Mouse (Mus musculus) hindlimb bud, embryonic 11.5 days (tissue): ENCODE data around the gene Gm27021.

Experiments
- DNase-seq: peaks from one replicate; pipeline ENCODE4 v3.0.0-alpha.2; 2012; ENCODE audit warnings: low read depth, low spot score; ENCODE audit errors: extremely low spot score

Gene Gm27021

DNA sequence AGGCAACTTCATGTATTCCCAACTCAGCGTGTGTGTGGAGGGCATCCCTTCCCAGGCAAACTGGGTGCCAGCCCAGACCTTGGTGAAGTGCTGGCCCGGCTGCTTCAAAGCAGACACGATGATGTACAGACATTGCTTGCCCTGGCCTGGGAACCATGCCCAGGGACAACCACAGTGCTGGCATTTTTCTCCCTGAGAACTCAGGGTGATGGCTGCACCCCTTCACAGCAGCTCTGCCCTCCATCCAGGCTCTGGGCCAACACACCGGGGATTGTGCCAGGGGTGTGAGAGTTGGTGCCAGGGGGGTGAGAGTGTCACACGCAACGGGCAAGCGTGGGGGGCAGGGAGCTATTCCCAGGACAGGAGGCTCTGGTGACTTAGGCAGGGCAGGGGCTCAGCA lies 23.2 kb downstream of the Gm27021 start:
- DNase-seq = no peak

DNA sequence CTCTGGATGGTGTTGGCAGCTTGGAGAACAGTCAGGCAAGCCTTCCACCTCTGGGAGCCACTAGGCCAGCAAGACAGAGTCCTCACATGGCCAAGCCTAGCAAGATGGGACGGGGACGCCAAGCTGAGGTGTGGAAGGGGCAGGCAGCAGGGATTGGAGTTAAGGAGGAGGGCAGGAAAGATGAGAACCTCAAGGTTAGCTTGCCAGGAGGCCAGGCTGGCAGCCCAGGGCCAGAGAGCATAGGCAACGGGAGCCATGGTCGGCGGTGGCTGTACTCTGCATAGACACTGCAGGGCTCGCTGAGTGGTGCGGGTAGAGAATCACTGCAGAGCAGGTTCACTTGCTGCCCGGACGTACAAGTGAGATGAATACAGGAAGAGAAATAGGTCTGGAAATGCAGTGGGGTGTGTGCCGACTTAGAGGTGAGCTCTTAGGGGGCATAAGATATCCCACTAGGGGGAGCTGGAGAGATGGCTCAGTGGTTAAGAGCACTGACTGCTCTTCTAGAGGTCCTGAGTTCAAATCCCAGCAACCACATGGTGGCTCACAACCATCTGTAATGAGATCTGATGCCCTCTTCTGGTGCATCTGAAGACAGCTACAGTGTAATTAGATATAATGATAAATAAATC lies 25.7 kb downstream of the Gm27021 start:
- no peak for DNase-seq

DNA sequence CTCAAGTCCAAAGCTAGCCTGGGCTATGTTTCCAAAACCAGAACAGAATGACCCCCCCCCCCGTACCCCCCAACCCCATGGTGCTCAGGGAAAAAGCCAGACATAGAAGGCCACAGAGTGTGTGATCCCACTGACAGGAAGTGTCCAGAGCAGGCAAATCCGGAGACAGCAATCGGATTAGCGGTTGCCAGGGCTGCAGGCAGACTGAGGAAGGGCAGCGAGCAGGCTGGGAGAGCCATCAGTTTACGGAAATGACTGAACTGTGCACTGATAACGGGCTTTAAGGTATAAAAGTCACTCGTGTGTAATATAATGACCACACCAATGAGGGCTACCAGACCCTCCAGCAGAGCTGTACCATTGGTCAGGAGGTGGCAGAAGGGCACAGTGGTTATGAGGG lies 26.6 kb downstream of the Gm27021 start:
- DNase-seq = no peak

DNA sequence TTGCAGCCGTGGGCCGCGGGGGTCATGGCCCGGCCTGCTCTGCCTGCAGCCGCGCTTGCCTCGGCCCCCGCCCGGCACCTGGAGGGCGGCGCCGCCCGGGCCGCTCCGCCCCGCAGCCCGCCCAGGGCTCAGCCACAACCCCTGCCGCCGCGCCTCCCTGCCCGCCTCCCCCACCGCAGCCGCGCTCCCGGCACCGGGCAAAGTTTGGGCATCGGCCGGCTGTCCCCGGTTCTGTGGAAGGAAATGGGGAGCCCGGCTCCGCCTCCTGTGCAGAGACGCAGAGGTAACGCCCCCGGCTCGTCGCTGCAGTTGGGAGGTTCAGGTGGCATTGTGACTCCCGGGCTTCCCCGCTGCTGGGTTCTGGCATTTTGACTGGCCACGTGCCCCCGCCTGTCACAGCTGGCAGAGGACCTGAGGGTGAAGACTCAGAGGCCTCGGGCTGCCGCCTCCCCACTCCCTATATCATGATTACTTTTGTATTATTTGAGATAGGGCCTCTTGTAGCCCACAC lies 33.5 kb downstream of the Gm27021 start:
- DNase-seq = no peak

DNA sequence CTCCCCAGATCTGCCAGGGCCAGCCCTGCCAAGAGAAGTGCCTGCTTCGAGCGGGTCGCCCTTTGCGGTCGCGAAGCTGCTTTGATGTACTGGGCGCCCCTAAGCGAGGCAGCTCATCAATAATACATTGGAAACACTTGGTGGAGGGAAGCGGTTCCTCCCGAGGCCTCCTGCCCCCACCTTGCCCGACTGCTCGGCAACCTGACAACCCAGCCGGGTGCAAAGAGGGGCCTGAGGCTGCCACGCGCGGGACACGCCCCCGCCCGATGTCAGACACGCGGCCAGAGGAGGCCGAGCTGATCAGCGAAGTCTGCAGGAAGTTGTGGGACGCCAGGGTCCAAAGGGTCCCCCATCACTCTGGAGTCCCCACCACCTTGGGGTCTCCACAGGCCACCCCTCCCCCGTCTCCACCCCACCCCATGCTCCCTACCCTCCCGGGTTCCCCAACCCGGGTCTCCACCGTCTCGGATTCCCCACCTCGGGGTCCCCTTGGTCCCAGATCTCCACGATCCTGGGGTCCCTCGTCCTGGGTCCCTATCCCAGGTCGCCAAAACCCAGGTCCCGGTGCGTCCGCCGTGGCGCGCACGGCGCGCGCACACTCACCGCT lies 34.1 kb downstream of the Gm27021 start:
- no peak for DNase-seq

DNA sequence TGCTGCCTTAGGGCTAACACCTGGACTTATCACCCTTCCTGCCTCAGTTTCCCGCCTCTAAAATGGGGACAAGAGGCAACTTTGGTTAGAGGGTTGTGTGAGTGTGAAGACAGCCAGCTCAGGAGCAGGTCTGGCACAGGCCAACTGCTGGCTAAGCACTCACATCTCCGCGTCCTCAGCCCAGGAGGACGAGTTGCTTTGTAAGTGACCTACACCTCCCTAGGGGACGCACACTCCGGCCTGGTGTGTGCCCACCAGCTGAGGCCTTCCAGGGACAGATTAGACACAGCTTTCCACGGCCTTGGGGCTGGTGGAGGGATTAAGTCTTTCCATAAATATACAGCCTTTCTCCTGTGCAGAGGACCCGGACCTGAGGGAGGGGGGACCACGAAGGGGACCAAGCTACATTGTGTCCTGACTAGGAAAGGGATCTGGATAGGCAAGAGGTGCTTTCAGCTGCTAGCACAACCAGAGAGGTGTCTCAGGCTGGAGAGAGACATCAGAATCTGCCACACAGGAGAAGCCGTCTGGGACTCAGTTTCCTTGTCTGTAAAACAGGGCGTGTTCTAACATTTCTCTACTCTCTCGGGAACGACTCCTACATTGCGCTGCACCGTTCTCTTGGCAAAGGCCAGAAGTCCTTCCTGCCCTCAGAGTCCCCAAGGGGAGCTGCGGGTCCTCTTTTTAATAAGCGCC lies 34.8 kb downstream of the Gm27021 start:
- DNase-seq = no peak

DNA sequence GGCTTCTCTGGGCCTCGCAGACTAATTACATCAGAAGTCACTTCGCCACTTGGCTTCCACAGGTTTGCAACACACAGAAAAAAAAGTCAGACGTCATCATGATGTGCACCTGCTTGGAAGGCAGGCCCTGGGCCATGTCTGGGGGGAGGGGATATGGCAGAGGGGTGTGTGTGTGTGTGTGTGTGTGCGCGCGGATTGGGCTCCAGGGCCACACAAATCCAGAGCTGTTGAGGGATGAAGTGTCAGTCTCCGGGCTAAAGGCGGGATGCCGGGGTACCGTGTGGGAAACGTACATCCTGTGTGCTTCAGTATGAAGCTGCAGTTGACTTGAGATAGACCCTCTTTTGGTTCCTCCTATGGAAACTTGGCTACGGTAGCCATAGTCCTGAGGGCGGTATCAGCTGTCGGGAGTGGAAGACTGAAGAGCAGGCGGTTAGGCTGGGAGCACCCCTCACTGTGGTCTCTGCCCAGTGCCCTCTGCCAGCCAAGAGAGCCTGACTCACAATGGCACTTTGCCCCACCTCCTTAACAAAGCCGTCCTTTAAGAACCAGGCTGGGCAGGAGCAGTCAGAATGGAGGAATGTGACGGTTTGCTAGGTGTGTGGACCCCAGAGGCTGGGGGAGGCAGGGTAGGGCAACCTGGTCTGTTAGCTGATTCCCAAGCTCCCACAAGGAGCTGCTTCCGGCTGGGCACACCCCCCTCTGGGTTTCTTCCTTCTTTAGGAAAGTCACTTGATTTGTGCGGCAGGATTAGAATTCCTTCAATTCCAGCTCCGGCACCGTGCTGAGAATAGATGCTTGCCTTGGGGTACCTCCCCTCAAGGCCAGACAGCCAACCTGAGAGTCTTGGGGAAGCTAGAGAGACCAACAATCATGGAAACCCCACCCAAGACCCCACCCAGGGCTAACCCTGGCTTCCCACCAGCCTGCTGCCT lies 36.2 kb downstream of the Gm27021 start:
- no peak for DNase-seq

DNA sequence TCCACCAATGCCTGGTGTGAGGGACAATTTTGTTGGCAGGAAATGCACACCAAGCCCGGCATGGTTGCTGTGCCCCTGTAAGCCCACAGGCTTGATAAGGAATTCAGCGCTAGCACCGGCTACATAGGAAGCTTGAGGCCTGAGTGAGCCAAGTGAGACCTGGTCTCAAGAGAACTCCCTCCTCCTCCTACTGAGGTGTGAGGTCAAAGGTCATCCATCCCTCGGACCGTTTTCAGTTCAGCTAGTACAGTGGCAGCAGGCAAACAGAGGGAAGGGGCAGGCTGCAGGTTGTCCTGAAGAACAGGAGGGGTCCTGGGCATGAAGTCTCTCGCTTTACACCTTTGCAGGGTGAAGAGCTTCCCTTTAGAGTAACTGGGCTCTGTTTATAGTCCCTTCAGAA lies 37.0 kb downstream of the Gm27021 start:
- no peak for DNase-seq

DNA sequence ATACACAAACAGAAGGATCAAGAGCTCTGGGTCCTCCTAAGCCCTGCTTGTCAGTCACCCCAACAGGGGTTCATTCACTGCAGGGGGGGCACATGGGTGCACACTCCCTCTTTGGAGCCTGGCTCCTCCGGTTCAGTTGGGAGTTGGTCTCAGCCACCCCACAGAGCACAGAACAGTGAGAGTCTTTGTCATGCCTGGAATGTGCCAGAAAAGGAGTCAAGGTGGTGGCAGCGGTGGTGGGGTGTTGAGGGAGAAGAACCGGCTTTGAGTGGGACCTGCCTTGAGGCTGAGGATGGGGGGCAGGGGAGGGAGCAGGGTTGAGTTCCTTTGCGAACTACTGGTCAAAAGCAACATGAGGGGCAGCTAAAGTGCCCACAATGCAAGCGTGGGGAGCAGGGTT lies 37.8 kb downstream of the Gm27021 start:
- no peak for DNase-seq

DNA sequence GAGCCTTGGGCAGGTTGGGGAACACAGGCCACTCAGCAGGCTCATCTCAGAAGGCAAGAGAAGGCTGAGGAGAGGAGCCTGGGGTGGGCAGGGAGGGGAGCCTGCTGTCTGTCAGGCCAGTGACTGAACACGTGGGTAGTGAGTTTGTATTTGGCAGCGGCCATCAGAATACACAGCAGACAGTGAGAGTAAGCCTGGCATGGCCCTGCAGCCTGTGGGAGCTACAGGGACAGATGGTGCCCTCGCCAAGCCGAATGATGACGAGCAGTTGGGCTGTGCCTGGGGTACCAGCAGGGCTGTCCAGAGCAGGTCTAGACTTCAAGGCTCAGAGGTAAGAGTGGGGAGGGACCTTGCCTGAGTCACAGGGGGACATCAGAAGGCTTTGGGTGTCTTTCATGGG lies 40.6 kb downstream of the Gm27021 start:
- no peak for DNase-seq

DNA sequence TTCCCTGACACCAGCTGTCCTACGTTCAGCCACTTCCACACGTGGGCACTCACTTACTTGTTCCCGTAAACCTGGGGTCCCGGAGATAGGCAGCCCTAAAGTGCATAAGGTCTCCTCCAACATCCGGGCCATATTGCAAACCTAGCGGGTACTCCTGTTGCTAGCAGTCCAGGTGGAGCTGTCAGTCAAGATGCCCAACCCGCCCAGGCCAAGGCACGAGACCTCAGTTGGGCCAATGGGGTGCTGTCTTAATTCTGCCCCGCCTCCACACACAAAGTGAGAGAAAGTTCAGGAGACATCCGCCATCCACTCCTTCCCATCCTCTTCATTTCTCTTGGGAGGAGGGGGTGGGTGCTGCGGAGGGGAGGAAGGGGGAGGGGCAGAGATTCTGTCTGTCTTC lies 41.4 kb downstream of the Gm27021 start:
- no peak for DNase-seq

DNA sequence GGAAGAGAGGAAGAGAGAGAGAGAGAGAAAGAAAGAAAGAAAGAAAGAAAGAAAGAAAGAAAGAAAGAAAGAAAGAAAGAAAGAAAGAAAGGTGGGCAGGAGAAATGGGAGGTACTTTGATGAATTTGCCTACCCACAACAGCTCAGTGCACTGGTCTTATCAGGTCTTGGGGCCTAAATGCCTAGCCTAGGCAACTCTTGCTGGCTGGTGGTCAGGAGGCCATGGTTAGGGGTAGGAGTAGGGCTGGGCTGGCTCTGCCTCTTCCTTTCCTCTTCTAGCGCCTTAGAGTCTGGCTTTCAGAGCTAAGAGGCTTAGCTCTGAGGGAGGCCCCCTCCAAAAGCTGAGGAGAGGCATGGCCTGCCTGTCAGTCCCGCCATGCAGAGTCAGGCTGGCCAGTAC lies 44.3 kb downstream of the Gm27021 start:
- DNase-seq = no peak

DNA sequence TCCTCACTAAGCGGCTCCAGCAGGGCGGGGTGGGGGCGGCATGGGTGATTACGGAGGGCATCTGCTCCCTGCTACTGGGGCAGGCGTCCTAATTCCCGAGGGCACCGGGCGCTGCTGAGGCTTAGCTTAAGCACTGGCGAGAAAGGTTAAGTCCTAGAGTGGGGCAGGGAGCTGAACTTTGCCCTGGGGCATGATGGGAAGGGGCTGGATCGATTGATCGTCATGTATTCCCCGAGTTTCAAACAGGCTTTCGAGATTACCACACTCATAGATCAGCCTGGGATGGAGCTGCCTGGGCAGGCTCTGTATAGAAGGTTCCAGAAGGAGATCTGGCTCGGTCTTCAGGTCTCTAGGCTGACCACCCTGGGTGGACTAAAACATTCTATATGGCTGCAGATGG lies 45.7 kb downstream of the Gm27021 start:
- DNase-seq = no peak

DNA sequence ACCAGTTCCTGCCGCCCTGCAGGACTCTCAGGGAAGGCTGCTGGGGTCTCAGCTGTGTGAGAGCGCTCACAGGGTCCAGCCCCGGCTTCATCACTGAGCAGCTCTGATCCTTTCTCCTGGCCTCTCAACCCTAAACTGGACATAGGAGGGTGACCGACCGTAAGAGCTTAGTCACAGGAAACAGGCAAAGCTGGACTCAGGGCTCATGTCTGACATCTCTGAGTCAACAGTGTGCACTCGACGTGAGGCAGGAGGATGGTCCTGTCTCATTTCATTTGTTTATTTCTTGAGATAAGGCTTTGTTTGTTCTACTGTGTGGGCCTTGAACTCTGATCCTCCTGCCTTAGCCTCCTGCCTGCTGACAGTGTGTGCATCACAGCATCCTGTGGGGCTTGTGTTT lies 47.4 kb downstream of the Gm27021 start:
- no peak for DNase-seq

DNA sequence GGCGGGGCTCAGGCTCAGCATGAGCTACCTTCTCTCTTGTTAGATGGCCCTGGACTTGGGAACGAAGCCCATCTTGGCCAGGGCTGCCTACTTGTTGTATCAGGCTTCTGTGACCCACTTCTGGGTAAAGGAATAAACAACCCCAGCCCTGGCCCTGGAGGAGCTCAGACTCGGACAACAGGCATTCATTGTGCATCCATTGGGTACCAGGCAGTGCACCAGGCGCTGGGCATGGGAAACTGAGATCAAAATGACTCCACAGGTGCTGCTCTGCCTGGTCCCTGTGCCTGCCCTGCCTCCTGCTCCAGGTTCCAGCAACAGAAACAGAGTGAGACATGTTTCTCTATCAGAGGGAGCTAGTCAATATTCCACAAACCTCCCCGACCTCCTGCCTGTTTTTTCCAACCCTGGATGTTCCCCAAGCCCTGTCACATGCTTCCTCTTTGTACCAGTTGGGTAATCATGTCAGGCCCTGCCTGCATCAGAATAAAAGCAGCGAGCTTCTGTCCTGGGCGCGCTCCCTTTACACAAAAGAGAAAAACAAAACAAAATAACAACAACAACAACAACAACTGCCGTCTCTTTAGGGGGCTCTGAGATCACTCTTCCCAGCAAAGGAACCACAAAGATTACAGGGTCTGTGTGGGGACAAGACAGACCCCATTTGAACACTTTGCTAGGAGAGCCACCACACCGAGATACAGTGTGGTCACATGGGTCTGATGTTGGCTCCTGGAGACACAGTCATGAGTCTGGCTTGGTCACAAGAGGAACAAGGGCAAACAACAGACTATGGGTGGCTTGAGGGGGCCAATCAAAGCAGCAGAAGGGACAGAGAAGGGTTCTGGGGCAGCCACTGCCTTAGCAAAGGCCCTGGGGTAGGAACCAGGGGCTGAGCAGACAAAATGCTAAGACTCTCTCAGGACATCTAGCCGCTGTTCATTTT lies 48.4 kb downstream of the Gm27021 start:
- no peak for DNase-seq

DNA sequence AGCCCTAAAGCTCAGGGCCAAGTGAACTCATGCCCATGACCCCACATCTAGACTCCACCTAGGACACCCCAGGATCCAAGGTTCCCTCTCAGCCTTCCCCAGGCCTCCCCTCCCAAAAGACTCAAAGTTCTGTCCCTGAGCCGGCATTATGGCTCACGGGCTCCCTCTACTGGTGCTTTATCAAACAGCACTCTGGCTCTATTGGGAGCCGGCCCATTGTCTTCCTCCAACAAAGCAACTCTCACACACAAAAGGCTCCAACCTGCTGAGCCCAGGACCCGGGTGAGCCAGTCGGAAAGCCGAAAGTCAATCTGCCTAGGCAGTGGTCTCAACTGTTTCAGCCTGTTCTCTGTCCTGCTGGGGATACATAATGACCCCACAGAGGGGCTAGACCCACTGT lies 49.8 kb downstream of the Gm27021 start:
- DNase-seq = peak; percentile 52

DNA sequence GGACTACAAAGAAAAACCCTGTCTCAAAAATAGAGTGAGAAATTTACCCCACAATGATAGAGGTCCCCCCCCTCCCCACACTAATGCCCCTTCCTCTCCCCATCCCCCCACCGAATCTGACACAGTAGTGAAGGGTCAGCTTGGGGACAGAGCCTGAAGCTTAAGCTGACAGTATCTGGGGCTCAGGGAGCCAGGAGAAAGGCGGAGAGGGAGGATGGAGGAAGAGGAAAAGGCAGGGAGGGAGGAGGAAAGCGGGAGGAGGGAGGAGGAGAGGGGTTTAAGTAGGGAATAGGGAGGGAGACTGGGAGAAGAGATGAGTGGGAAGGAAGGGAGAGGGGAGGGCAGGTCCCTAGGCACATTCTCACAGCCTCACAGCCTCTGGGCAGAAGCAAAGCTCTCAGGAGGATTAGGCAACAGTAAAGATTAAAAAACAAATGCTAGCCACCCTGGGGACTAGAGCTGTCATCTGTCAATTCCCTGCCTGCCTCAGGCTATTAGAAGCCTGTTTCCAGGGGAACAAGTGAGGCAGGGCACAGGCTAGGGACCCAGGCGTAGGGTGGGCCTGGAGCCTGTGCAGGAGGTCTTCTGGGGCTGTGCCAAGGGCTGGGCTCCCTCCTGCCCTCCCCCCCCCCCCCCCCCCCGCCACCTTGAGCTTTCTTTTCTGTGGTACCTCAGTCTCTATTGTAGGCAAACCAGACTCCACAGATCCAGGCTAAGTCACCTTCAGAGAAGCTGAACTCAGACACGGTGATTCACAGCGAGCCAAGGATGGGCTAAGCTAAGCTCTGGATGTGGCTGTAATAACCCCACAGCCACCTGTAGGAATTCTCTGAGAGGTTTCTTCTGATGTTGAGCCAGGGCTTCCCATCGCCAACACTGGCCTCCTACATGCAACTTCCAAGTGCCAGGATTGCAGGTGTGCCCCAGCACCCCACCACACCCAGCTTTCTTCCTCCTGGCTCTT lies 50.9 kb downstream of the Gm27021 start:
- no peak for DNase-seq

DNA sequence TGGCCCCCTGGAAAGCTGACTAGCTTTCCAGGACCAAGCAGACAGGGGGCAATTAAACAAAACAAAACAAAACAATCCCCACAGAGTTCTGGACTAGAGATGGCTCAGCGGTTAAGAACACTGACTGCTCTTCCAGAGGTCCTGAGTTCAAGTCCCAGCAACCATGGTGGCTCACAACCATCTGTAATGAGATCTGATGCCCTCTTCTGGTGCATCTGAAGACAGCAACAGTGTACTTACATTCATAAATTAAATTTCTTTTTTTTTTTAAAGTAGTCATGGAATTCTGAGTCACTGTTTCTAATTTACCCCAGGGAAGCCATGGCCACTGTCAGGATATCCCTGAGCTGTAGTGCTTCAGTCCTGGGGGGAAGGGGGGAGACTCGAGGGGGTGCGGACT lies 53.4 kb downstream of the Gm27021 start:
- DNase-seq = no peak

DNA sequence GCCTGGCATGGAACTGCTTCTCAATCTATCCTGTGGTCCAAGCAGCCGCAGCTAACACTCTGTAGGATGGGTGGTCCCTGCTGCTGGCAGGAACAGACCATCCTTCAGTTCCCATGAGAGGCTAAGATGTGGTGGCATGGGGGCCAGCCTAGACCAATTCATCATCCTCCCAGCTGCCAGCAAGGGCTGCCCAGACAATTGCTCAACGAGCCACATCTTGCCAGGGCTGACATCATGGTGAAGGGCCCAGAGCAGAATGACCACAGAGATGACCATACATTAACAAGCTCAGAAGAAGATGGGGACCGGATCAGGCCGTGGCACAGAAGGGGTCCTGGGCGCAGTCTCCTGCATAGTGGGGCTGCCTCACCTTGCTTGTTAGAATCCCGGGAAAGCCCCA lies 57.1 kb downstream of the Gm27021 start:
- DNase-seq = no peak
